Mouse (Mus musculus) myocyte (in vitro differentiated cells): ENCODE measurements around the gene Abcc2. TPM values are rescaled to one million over a fixed set of nuclear protein-coding genes. Genes with fewer than 3 reads are reported as not detected.

ENCODE experiments used
- H3K27me3 ChIP-seq: one replicate; pipeline ENCODE4 v1.6.1; 2011; ENCODE audit not compliant: control insufficient read depth, insufficient read depth, insufficient read length
- H3K36me3 ChIP-seq: one replicate; pipeline ENCODE4 v1.6.1; 2011; ENCODE audit not compliant: control insufficient read depth, insufficient read depth
- H3K4me2 ChIP-seq: one replicate; pipeline ENCODE4 v1.6.1; 2011; ENCODE audit warnings: low read depth, control low read depth
- H3K4me3 ChIP-seq: one replicate; pipeline ENCODE4 v1.5.1; 2011; ENCODE audit warnings: mild to moderate bottlenecking, control low read depth, moderate library complexity
- H3K79me2 ChIP-seq: one replicate; pipeline ENCODE4 v1.6.1; 2011; ENCODE audit not compliant: control insufficient read depth, insufficient read depth
- H3ac ChIP-seq: one replicate; pipeline ENCODE4 v1.6.1; 2011; ENCODE audit not compliant: control insufficient read depth, insufficient read length
- CEBPB ChIP-seq: IDR thresholded peaks from 2 replicates; pipeline ENCODE4 v1.6.1; 2011; ENCODE audit warnings: mild to moderate bottlenecking, moderate library complexity; ENCODE audit not compliant: poor library complexity, insufficient read depth, severe bottlenecking
- E2F4 ChIP-seq: IDR thresholded peaks from one replicate; pipeline ENCODE4 v1.6.1; 2011; ENCODE audit warnings: mild to moderate bottlenecking, control low read depth, moderate library complexity; ENCODE audit not compliant: insufficient read depth
- MAX ChIP-seq: IDR thresholded peaks from one replicate; pipeline ENCODE4 v1.6.1; 2011; ENCODE audit warnings: low read depth, mild to moderate bottlenecking, control low read depth
- MYOD1 ChIP-seq, 3 experiments: IDR thresholded peaks; one replicate each; pipeline ENCODE4 v1.6.1; 2011; ENCODE audit warnings: control low read depth in 2 of 3, low read depth in 2 of 3, mild to moderate bottlenecking in 2 of 3, moderate library complexity in 1 of 3; ENCODE audit not compliant: insufficient read length in 2 of 3, control insufficient read depth in 1 of 3
- MYOG ChIP-seq, 3 experiments: IDR thresholded peaks; one replicate each; pipeline ENCODE4 v1.6.1; 2011; ENCODE audit warnings: control low read depth in 2 of 3, low read depth in 2 of 3, mild to moderate bottlenecking in 2 of 3; ENCODE audit not compliant: insufficient read length in 2 of 3, control insufficient read depth in 1 of 3, insufficient read depth in 1 of 3
- POLR2A ChIP-seq: IDR thresholded peaks from one replicate; pipeline ENCODE4 v1.6.1; 2011; ENCODE audit warnings: low read depth, mild to moderate bottlenecking, control low read depth, moderate library complexity; ENCODE audit not compliant: insufficient read length
- POLR2AphosphoS2 ChIP-seq: IDR thresholded peaks from one replicate; pipeline ENCODE4 v1.6.1; 2011; ENCODE audit warnings: low read depth, control low read depth; ENCODE audit not compliant: insufficient read length
- REST ChIP-seq: IDR thresholded peaks from one replicate; pipeline ENCODE4 v1.6.1; 2011; ENCODE audit warnings: mild to moderate bottlenecking, control low read depth, moderate library complexity; ENCODE audit not compliant: insufficient read depth, insufficient read length
- SRF ChIP-seq: IDR thresholded peaks from one replicate; pipeline ENCODE4 v1.6.1; 2011; ENCODE audit warnings: low read depth; ENCODE audit not compliant: control insufficient read depth, insufficient read length
- TCF12 ChIP-seq: IDR thresholded peaks from one replicate; pipeline ENCODE4 v1.6.1; 2011; ENCODE audit warnings: mild to moderate bottlenecking, control low read depth; ENCODE audit not compliant: poor library complexity, insufficient read depth, severe bottlenecking
- TCF3 ChIP-seq: IDR thresholded peaks from one replicate; pipeline ENCODE4 v1.6.1; 2011; ENCODE audit warnings: low read depth, control low read depth; ENCODE audit not compliant: insufficient read length
- USF1 ChIP-seq: IDR thresholded peaks from one replicate; pipeline ENCODE4 v1.6.1; 2011; ENCODE audit warnings: low read depth, mild to moderate bottlenecking, control low read depth, moderate library complexity
- polyA plus RNA-seq: library from polyadenylated mRNA; unstranded; fragments of >200 nt; fragmentation: generic; extraction: Trizol; gene quantifications from one replicate; pipeline ENCODE4 v1.2.1, GENCODE M21; 2012; ENCODE audit warnings: missing spikeins

Abcc2 gene
- polyA plus RNA-seq, 1 experiment: not detected

DNA sequence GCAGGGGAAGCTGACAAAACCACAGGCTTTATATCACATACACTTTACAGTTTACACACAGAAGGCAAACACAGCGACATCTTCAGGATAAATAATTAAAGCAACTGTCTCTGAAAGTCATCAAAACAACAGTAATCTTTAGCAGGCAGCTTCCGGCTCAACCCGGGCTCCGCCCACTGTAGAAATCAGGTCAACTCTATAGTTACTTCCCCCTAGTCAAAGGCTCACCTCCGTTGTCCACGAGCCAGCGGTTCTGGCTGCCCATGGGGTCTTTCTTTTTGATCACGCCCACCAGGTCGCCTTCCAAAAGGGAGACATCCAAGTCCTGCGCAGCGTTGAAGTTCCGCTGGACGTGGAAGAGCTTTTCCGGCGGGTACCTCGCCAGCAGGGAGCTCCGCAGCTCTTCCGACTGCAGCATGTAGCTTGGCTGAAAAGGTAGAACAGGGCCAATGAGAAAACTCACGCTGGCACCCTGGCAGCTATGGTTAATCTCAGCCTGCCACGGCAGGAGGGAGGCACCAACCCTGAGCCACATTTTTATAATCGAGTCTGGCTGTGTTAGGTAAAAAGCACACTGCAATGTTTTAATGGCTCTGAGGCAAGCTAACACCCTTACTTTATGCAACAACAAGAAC is 70.1 kb downstream of the Abcc2 start:
- Histone ChIP-seq H3K79me2 (no peaks in the 10 kb centered on the region), H3K27me3 (no peaks in the 10 kb centered on the region), H3ac (no peak overlapping the region), H3K4me3 (no peak overlapping the region), H3K4me2 (no peak overlapping the region), H3K36me3 (peaks cover 23% of the 10 kb centered on the region)
- TF ChIP-seq MYOD1 (IDR thresholded peaks at IDR 0.05; ENCODE audit: control insufficient read depth in 1 of 3, insufficient read length in 2 of 3, low read depth in 2 of 3) (no peak), POLR2AphosphoS2 (no peak), MAX (no peak)

DNA sequence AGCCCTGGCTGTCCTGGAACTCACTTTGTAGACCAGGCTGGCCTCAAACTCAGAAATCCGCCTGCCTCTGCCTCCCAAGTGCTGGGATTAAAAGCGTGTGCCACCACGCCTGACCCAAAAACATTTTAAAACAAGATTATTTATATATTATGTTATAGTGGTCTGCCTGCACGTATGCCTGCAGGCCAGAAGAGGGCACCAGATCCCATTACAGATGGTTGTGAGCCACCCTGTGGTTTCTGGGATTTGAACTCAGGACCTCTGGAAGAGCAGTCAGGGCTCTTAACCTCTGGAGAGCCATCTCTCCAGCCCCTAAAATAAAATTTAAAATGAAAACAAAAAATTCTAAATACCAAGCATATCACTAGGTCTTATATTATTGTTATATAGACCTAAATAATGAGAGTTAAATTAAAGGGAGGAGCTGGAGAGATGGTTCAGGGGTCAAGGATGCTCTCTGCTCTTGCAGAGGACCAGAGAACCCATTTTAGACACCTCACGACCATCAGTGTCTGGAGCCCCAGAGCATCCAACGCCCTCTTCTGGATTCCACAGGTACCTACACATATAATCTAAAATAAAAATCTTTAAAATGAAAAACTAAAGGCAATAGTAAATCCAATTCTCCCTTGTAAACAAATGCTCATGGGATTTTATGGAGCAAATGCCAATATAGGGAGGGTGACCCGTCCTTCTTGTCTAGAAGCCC is 71.0 kb downstream of the Abcc2 start:
- no peaks in the 10 kb centered on the region for H3K79me2 ChIP-seq
- H3K4me3 ChIP-seq: no peak overlapping the region
- no peak overlapping the region for H3K4me2 ChIP-seq
- no peak for TF ChIP-seq TCF12
- no peak for TF ChIP-seq MAX
- no peak for TF ChIP-seq MYOG (IDR thresholded peaks at IDR 0.05; ENCODE audit: control insufficient read depth in 1 of 3, insufficient read depth in 1 of 3, insufficient read length in 2 of 3, low read depth in 2 of 3)
- no peak for TF ChIP-seq USF1
- TF ChIP-seq TCF3: no peak
- TF ChIP-seq E2F4: no peak
- no peak for TF ChIP-seq REST
- no peak for TF ChIP-seq CEBPB
- no peak for TF ChIP-seq POLR2A
- no peak for TF ChIP-seq POLR2AphosphoS2
- TF ChIP-seq SRF: no peak
- TF ChIP-seq MYOD1 (IDR thresholded peaks at IDR 0.05; ENCODE audit: control insufficient read depth in 1 of 3, insufficient read length in 2 of 3, low read depth in 2 of 3): no peak
- H3K36me3 ChIP-seq: peaks cover 23% of the 10 kb centered on the region
- no peak overlapping the region for H3ac ChIP-seq
- H3K27me3 ChIP-seq: no peaks in the 10 kb centered on the region

DNA sequence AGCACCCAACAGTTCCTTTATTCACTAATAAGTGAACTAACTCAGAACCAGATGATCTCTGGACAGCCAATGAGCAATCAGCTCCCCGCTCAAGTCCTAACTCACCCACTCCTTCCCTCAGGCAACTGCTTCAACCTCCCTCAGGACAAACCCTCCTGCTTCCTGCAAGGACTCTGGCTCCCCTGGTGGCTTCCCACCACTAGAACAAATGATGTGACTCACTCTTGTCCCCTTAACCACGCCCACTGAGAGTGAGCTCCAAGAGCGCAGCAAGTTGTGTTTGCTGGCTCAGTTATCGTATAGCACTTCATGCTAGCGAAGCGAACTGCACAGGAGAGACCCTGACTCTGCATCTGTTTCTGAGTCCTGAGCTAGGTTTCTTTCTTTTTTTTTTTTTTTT is 75.4 kb downstream of the Abcc2 start:
- Histone ChIP-seq H3K4me3 (no peak overlapping the region), H3K27me3 (no peaks in the 10 kb centered on the region), H3K79me2 (no peaks in the 10 kb centered on the region), H3K4me2 (no peak overlapping the region), H3ac (no peak overlapping the region), H3K36me3 (peaks cover 17% of the 10 kb centered on the region)
- TF ChIP-seq MAX (no peak), MYOG (IDR thresholded peaks at IDR 0.05; ENCODE audit: control insufficient read depth in 1 of 3, insufficient read depth in 1 of 3, insufficient read length in 2 of 3, low read depth in 2 of 3) (no peak)

DNA sequence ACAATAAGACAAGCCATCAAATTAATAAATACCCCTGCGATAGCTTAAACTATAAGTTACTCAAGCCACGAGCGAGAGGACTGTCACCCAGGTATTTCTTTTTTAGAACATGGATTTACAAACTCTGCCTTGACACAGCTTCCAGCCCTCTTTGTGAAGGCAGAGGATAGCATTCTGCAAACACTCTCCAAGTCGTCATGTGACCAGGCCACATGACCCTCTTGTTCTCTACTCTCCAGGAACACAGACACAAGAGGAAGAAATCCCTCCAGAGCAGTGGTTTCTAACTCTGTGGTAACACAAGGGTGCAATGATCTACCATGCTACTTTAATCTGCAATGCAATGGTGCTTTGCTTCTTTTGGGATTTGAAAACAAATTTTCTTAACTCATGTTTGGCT is 88.4 kb downstream of the Abcc2 start:
- no peaks in the 10 kb centered on the region for H3K79me2 ChIP-seq
- no peak overlapping the region for H3K4me3 ChIP-seq
- H3ac ChIP-seq: no peak overlapping the region
- TF ChIP-seq CEBPB (no peak), TCF12 (no peak), TCF3 (no peak), POLR2A (no peak), E2F4 (no peak), POLR2AphosphoS2 (no peak), REST (no peak), MYOD1 (IDR thresholded peaks at IDR 0.05; ENCODE audit: control insufficient read depth in 1 of 3, insufficient read length in 2 of 3, low read depth in 2 of 3) (no peak), USF1 (no peak), MAX (no peak), MYOG (IDR thresholded peaks at IDR 0.05; ENCODE audit: control insufficient read depth in 1 of 3, insufficient read depth in 1 of 3, insufficient read length in 2 of 3, low read depth in 2 of 3) (no peak), SRF (no peak)
- H3K4me2 ChIP-seq: no peak overlapping the region
- no peaks in the 10 kb centered on the region for H3K27me3 ChIP-seq
- H3K36me3 ChIP-seq: peaks cover 7% of the 10 kb centered on the region

DNA sequence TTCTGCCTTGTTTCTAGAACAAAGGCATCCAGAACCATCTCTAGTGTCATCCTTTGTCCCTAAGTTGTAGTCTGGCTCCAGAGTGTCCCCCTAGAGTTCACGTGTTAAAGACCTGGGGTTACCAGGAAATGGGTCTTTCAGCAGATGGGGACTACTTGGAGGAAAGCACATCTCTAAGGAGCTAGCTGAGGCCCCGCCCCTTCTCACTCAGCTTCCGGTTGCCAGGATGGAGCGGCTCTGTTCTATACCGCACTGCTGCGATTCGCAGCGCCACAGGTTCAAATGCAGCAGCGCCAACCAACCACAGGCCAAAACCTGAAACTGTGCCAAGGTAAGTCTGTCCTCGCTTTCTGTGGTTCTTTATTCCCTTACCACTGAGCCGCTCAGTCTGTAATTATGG is 92.4 kb downstream of the Abcc2 start:
- Histone ChIP-seq H3K27me3 (no peaks in the 10 kb centered on the region), H3K79me2 (peaks cover 10% of the 10 kb centered on the region), H3K4me3 (no peak overlapping the region), H3K4me2 (no peak overlapping the region), H3K36me3 (peaks cover 3% of the 10 kb centered on the region), H3ac (no peak overlapping the region)
- TF ChIP-seq POLR2AphosphoS2 (no peak), REST (no peak), TCF12 (no peak)
